Mouse (Mus musculus) cortical plate, adult 2 months (tissue): Measurements from ENCODE around the gene Zbtb38.

Experiments
- CTCF ChIP-seq: fragments of 200-500 bp; IDR thresholded peaks from 2 replicates; pipeline ENCODE4 v1.5.1; 2011; ENCODE audit warnings: mild to moderate bottlenecking, control low read depth, low read length; ENCODE audit not compliant: insufficient read depth; ENCODE audit errors: extremely low read depth
- POLR2A ChIP-seq: fragments of 200-500 bp; IDR thresholded peaks from 2 replicates; pipeline ENCODE4 v1.6.1; 2011; ENCODE audit warnings: mild to moderate bottlenecking, low read length, control low read depth; ENCODE audit not compliant: insufficient read depth; ENCODE audit errors: extremely low read depth

DNA sequence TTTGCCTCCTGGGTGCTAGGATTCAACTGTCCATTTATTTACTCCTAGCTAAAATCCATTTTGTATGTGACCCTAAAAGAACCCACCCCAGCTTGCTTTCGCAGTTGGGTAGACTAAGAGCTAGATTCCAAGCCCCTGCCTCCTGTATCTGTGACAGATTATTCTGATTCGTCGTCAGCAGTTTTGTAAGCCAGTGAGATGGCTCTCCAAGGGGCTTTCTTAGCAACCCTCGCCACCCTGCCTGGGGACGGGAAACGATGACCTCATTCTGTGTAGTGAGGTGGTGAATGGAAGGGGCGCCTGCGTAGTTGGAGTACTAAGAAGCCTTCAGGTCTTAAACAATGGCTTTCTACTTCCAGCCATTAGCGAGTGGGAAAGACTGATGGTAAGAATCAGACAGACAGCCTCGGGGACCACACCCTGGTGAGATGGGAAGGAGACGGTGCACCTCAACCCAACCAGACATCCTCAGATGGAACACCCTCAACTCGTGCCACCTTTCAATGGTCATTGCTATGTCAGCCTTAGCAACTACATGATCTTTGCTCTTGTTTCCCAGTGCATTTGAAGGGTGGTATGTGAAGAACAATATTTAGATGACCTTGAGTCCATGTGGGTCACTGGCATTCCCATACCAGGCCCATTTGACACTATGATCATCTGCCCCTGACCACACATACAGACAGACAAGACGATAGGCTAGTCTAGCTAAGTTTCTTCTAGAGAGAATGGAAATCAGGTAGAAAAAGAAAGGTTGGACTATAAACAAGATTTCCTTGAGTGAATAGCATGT is 13.9 kb downstream of the Zbtb38 start:
- TF ChIP-seq CTCF (no peak), POLR2A (no peak)
